Mouse (Mus musculus) myocyte (in vitro differentiated cells): ENCODE data around the gene Psmc6.

Source experiments
- CEBPB ChIP-seq: IDR thresholded peaks from 2 replicates; pipeline ENCODE4 v1.6.1; 2011; ENCODE audit warnings: mild to moderate bottlenecking, moderate library complexity; ENCODE audit not compliant: poor library complexity, insufficient read depth, severe bottlenecking
- E2F4 ChIP-seq: IDR thresholded peaks from one replicate; pipeline ENCODE4 v1.6.1; 2011; ENCODE audit warnings: mild to moderate bottlenecking, control low read depth, moderate library complexity; ENCODE audit not compliant: insufficient read depth
- MAX ChIP-seq: IDR thresholded peaks from one replicate; pipeline ENCODE4 v1.6.1; 2011; ENCODE audit warnings: low read depth, mild to moderate bottlenecking, control low read depth
- MYOD1 ChIP-seq, 3 experiments: IDR thresholded peaks; one replicate each; pipeline ENCODE4 v1.6.1; 2011; ENCODE audit warnings: control low read depth in 2 of 3, low read depth in 2 of 3, mild to moderate bottlenecking in 2 of 3, moderate library complexity in 1 of 3; ENCODE audit not compliant: insufficient read length in 2 of 3, control insufficient read depth in 1 of 3
- MYOG ChIP-seq, 3 experiments: IDR thresholded peaks; one replicate each; pipeline ENCODE4 v1.6.1; 2011; ENCODE audit warnings: control low read depth in 2 of 3, low read depth in 2 of 3, mild to moderate bottlenecking in 2 of 3; ENCODE audit not compliant: insufficient read length in 2 of 3, control insufficient read depth in 1 of 3, insufficient read depth in 1 of 3
- POLR2A ChIP-seq: IDR thresholded peaks from one replicate; pipeline ENCODE4 v1.6.1; 2011; ENCODE audit warnings: low read depth, mild to moderate bottlenecking, control low read depth, moderate library complexity; ENCODE audit not compliant: insufficient read length
- POLR2AphosphoS2 ChIP-seq: IDR thresholded peaks from one replicate; pipeline ENCODE4 v1.6.1; 2011; ENCODE audit warnings: low read depth, control low read depth; ENCODE audit not compliant: insufficient read length
- SRF ChIP-seq: IDR thresholded peaks from one replicate; pipeline ENCODE4 v1.6.1; 2011; ENCODE audit warnings: low read depth; ENCODE audit not compliant: control insufficient read depth, insufficient read length
- TCF12 ChIP-seq: IDR thresholded peaks from one replicate; pipeline ENCODE4 v1.6.1; 2011; ENCODE audit warnings: mild to moderate bottlenecking, control low read depth; ENCODE audit not compliant: poor library complexity, insufficient read depth, severe bottlenecking
- USF1 ChIP-seq: IDR thresholded peaks from one replicate; pipeline ENCODE4 v1.6.1; 2011; ENCODE audit warnings: low read depth, mild to moderate bottlenecking, control low read depth, moderate library complexity

DNA sequence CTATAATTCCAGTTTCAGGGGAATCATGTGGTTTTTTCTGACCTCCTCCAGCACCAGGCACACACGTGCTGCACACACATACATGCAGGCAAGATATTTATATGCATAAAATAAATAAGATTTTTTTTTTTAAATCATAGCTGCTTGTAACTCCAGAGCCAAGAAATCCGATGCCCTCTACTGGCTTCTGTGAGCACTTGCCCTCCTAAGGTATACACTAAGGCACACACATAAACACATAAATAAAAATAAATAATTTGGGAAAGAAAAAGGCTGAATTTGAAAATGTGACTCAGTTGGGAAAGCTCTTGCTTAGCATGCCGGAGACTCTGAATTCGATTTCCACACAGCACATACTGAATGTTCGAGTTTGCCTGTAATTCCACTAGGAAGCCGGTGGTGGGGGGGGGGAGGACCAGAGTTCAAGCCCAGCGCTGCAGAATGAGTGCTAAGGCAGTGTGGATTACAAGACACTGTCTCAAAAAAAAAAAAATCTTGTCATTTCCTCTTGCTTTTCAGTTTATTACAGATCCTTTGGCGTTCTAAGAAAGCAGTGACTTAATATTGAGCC, 485 bp upstream of the Psmc6 start:
- no peak for TF ChIP-seq POLR2A
- no peak for TF ChIP-seq E2F4
- no peak for TF ChIP-seq MAX
- TF ChIP-seq TCF12 = no peak
- TF ChIP-seq CEBPB = no peak
- TF ChIP-seq MYOG (IDR thresholded peaks at IDR 0.05; ENCODE audit: control insufficient read depth in 1 of 3, insufficient read depth in 1 of 3, insufficient read length in 2 of 3, low read depth in 2 of 3) = no peak
- no peak for TF ChIP-seq POLR2AphosphoS2
- TF ChIP-seq USF1 = no peak
- no peak for TF ChIP-seq MYOD1 (IDR thresholded peaks at IDR 0.05; ENCODE audit: control insufficient read depth in 1 of 3, insufficient read length in 2 of 3, low read depth in 2 of 3)
- no peak for TF ChIP-seq SRF
